Mouse (Mus musculus) limb, embryonic 13.5 days (tissue): ENCODE results near the gene Gns. TPM values are rescaled to one million over a fixed set of nuclear protein-coding genes. Genes with fewer than 3 reads are reported as not detected.

Experiments used
- ATAC-seq: fragments of 200-750 bp; cut with Nextera tagmentation; 2 replicates; pipeline ENCODE4 v1.8.0; 2017; ENCODE audit warnings: low read depth, moderate number of reproducible peaks, moderate TSS enrichment; ENCODE audit not compliant: low FRiP score
- H3K27ac ChIP-seq: fragments of 300-500 bp; sonication (generic); 2 replicates; pipeline ENCODE4 v1.5.1; 2015; ENCODE audit warnings: inconsistent platforms, mild to moderate bottlenecking, moderate library complexity
- H3K27me3 ChIP-seq: fragments of 300-500 bp; sonication (generic); 2 replicates; pipeline ENCODE4 v1.6.1; 2015; ENCODE audit warnings: mild to moderate bottlenecking, inconsistent platforms
- H3K36me3 ChIP-seq: fragments of 300-500 bp; sonication (generic); 2 replicates; pipeline ENCODE4 v1.6.1; 2015; ENCODE audit warnings: inconsistent platforms, mild to moderate bottlenecking, moderate library complexity
- H3K4me1 ChIP-seq: fragments of 300-500 bp; sonication (generic); 2 replicates; pipeline ENCODE4 v1.6.1; 2015; ENCODE audit warnings: inconsistent platforms
- H3K4me2 ChIP-seq: fragments of 300-500 bp; sonication (generic); replicated peaks from 2 replicates; pipeline ENCODE4 v1.6.1; 2015; ENCODE audit warnings: inconsistent platforms, mild to moderate bottlenecking, moderate library complexity
- H3K4me3 ChIP-seq: fragments of 300-500 bp; sonication (generic); 2 replicates; pipeline ENCODE4 v1.5.1; 2015; ENCODE audit warnings: moderate library complexity, mild to moderate bottlenecking, inconsistent platforms
- H3K9ac ChIP-seq: fragments of 300-500 bp; sonication (generic); 2 replicates; pipeline ENCODE4 v1.6.1; 2015; ENCODE audit warnings: mild to moderate bottlenecking, inconsistent platforms
- H3K9me3 ChIP-seq: fragments of 300-500 bp; sonication (generic); 2 replicates; pipeline ENCODE4 v1.6.1; 2016; ENCODE audit warnings: inconsistent platforms
- WGBS: fragments of 180-500 bp; shearing (Covaris S2); methylation state at CpG from one replicate; pipeline ENCODE4 v1.1.7; 2015; 5-methylcytosine and 5-hydroxymethylcytosine counted together
- polyA plus RNA-seq: library from polyadenylated mRNA; unstranded; fragments of >200 nt; fragmentation: Nextera tagmentation; extraction: Ambion mirVana; gene quantifications from 2 replicates; pipeline ENCODE4 v1.2.1, GENCODE M21; 2015

Gene Gns
- polyA plus RNA-seq, 1 experiment from 2014 or later = 45.8 TPM

DNA sequence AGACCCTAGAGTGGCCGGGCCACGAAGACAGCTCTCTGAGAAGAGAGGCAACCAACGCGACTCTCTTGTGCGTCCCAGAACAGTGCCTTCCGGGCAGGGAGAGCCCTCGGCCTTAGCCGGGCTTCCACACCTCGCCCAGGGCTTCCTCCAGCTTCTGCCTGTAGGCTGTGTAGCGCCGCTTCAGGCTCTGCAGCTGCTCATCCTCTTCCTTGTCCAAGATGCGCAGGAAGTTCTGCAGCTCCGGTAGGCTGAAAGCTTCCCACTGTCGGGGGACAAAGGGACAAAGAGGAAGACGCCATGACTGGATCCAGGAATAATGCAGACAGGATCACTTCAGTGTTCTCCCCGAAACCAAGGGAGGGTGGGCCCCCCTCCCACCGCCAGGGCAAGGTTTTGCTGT, 47.9 kb downstream of the Gns start:
- WGBS = 87% methylated on average over 17 of the region's 17 CpGs
- ATAC-seq = no peak
- Histone ChIP-seq H3K4me1 (peaks cover 4% of the 10 kb centered on the region; the same call in 1 of the 2 replicates), H3K9ac (0 out of 2 replicates have a peak overlapping the region, but pooled peaks have one; percentile 13), H3K27me3 (no peaks in the 10 kb centered on the region), H3K4me3 (no peak overlapping the region), H3K4me2 (no peak overlapping the region), H3K9me3 (no peaks in the 10 kb centered on the region), H3K27ac (no peak overlapping the region), H3K36me3 (peaks cover 52% of the 10 kb centered on the region)

DNA sequence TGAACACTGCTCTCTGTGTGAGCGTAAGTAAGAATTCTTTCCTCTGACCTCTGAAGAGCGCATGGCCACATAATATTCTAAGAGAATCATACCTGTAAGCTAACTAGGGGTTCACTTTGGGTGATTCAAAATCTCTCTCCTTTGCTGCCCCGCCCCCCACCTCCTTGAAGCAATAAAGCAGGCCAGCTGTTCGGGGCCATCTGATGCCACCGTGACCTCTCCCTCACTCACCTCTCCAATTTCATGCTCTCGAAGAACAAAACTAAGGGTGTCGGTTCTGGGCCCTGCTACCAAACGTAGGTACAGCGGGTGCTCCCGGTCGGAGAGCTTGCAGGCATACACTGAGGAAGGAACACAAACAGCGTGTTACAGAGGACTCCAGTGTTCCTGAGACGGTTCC, 49.2 kb downstream of the Gns start:
- Histone ChIP-seq H3K9ac (no peak overlapping the region), H3K4me2 (no peak overlapping the region), H3K4me1 (peaks cover 4% of the 10 kb centered on the region; the same call in 1 of the 2 replicates), H3K36me3 (peaks cover 52% of the 10 kb centered on the region), H3K4me3 (no peak overlapping the region), H3K27ac (no peak overlapping the region), H3K9me3 (no peaks in the 10 kb centered on the region), H3K27me3 (no peaks in the 10 kb centered on the region)
- WGBS = 70% methylated on average over 13 of the region's 13 CpGs
- no peak for ATAC-seq

DNA sequence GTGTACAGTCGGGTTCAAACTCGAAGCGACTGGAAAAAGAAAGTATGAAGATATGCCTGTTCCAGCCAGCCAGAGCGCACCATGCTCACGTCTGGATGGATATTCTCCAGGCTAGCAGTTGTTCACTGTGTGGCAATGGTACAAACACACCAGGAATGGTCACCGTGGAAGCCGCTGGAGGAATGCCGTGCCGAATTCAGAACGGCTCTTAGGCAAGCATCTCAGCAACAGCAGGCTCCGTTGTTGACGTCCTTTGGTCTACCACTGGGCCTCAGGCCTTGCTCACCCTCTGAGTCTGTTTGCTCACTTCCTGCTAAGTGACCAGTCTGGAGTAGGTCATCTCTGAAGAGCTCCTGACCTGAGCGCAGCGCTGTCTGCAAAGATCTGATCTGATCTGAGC, 53.9 kb downstream of the Gns start:
- no peak overlapping the region for H3K4me2 ChIP-seq
- no peak overlapping the region for H3K9ac ChIP-seq
- H3K4me3 ChIP-seq = no peak overlapping the region
- no peak overlapping the region for H3K27ac ChIP-seq
- H3K27me3 ChIP-seq = no peaks in the 10 kb centered on the region
- H3K4me1 ChIP-seq = peaks cover 41% of the 10 kb centered on the region
- no peaks in the 10 kb centered on the region for H3K9me3 ChIP-seq
- H3K36me3 ChIP-seq = peaks cover 27% of the 10 kb centered on the region
- ATAC-seq = no peak
- 90% methylated on average over 14 of the region's 14 CpGs for WGBS

DNA sequence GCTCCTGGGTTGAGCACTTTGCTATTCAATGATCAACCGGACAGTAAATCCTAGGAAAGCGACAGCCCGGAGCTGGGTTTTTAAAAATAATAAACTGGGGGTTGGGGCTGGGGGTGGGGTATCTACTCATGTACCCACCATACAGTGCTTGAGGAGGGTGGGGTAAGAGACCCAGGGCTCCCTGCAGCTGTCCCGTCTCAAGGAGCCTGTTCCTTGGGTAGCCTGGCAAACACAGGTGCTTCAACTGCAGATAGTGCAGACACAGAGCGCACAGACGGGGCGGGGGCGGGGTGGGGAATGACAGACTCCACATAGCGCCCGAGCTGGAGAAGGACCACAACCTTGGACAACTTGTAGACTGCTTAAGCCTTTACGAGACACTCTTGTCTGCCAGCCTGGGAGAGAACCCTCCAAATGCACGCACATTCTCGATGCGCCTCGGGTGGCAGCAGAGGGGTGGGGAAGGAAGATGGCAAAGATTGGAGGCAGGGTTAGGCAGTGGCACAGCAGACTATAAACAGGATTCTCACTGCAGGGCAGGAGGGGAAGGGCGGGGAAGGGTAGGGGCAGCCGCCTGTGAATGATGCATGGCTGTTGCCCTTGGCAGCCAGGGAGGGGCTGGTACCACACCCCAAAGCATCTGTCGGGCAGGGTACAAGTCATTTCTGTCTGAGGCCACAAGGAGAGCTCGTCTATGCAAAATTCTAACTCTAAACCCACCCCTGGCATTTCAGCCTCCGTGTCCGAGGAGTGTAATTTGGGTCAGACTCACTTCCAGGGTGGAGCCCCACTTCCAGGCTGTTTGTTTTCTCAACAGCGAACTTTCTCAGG, 55.0 kb downstream of the Gns start:
- no peaks in the 10 kb centered on the region for H3K9me3 ChIP-seq
- WGBS = 50% methylated on average over 22 of the region's 22 CpGs

DNA sequence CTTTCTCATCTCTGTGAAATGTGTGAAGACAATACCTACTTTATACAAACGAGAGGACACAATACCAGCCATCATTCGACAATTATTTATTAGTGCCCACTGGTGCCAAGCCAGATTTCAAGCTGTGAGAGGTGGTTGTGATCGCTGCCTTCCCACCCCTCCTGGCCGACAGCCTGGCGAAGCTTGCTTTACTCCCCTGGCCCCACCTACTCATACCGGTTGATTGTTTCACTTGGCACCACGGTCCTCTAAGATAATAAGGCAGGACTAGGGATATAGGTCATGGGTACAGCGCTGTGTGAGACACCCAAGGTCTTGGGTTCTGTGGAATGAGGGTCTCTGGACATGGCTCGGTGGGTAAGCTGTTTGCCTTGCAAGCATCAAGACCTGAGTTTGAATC, 56.1 kb downstream of the Gns start:
- no peak overlapping the region for H3K4me2 ChIP-seq
- peaks cover 59% of the 10 kb centered on the region for H3K4me1 ChIP-seq
- WGBS = 79% methylated on average over 9 of the region's 9 CpGs

More for the DNA sequence above, 55.0 kb downstream of the Gns start:
- Histone ChIP-seq H3K36me3 (peaks cover 16% of the 10 kb centered on the region), H3K4me2 (no peak overlapping the region; the same call in 1 of the 2 replicates), H3K9ac (0 out of 2 replicates have a peak overlapping the region, but pooled peaks have one; percentile 4), H3K27ac (no peak overlapping the region), H3K4me1 (peaks cover 47% of the 10 kb centered on the region), H3K27me3 (no peaks in the 10 kb centered on the region), H3K4me3 (no peak overlapping the region)
- no peak for ATAC-seq

DNA sequence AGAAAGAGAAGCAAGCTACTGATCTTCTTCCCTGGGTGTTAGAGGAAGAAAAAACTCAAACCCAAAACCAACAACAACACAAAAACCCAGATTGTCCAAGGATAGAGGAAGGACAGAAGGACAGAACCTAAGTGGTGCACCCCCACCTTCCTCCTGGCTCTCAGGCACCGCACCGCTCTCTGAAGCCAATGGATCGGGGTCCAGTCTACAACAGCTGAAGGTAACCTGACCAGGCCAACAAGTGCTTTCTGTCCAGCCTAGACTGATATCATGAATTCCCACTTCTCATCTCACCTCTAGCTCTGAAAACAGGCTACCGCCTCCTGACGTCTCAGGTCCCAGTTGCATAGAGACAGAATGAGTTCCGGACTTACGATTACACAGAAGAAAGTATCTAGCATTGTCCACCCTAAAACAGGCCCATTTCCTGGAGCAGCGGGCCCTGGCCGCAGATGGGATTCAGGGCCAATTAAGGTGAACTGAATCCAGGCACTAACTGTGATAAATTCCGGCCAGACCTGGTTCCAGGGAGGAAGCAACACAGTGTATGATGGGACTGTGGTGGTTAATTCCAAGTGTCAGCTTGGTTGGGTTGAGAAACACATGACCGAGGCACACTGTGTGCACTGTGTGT, 56.9 kb downstream of the Gns start:
- Histone ChIP-seq H3K36me3 (peaks cover 1% of the 10 kb centered on the region; the same call in 1 of the 2 replicates), H3K27ac (no peak overlapping the region), H3K4me2 (no peak overlapping the region), H3K27me3 (no peaks in the 10 kb centered on the region), H3K9ac (no peak overlapping the region), H3K4me3 (no peak overlapping the region), H3K9me3 (no peaks in the 10 kb centered on the region), H3K4me1 (peaks cover 65% of the 10 kb centered on the region)
- ATAC-seq = no peak
- 82% methylated on average over 11 of the region's 11 CpGs for WGBS

More for the DNA sequence above, 56.1 kb downstream of the Gns start:
- H3K9me3 ChIP-seq = no peaks in the 10 kb centered on the region
- ATAC-seq = no peak
- H3K4me3 ChIP-seq = no peak overlapping the region
- H3K36me3 ChIP-seq = peaks cover 5% of the 10 kb centered on the region
- H3K27me3 ChIP-seq = no peaks in the 10 kb centered on the region
- no peak overlapping the region for H3K27ac ChIP-seq
- no peak overlapping the region for H3K9ac ChIP-seq

DNA sequence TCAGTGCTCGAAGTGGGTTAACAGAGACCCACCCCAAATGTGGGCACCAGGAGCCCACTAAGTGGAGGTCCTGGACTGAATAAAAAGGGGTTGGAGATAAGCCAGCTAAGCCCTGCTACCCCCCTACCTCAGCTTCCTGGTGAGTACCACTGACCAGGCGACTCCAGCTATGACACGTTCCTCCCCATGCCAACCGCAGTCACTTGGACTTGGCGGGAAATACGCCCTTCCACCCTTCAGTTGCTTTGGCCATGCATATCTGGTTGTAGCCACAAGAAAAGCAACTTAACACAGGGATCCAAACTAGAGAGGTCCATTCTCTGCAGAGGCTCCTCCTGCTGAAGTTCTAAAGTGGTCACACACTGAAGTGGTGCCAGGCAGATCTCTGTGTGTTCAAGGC, 57.4 kb downstream of the Gns start:
- no peak overlapping the region for H3K27ac ChIP-seq
- no peaks in the 10 kb centered on the region for H3K9me3 ChIP-seq
- H3K36me3 ChIP-seq = no peaks in the 10 kb centered on the region
- no peak overlapping the region for H3K4me3 ChIP-seq
- no peak overlapping the region for H3K4me2 ChIP-seq
- peaks cover 70% of the 10 kb centered on the region for H3K4me1 ChIP-seq
- H3K27me3 ChIP-seq = no peaks in the 10 kb centered on the region
- H3K9ac ChIP-seq = no peak overlapping the region
- ATAC-seq = no peak
- 95% methylated on average over 6 of the region's 6 CpGs for WGBS

DNA sequence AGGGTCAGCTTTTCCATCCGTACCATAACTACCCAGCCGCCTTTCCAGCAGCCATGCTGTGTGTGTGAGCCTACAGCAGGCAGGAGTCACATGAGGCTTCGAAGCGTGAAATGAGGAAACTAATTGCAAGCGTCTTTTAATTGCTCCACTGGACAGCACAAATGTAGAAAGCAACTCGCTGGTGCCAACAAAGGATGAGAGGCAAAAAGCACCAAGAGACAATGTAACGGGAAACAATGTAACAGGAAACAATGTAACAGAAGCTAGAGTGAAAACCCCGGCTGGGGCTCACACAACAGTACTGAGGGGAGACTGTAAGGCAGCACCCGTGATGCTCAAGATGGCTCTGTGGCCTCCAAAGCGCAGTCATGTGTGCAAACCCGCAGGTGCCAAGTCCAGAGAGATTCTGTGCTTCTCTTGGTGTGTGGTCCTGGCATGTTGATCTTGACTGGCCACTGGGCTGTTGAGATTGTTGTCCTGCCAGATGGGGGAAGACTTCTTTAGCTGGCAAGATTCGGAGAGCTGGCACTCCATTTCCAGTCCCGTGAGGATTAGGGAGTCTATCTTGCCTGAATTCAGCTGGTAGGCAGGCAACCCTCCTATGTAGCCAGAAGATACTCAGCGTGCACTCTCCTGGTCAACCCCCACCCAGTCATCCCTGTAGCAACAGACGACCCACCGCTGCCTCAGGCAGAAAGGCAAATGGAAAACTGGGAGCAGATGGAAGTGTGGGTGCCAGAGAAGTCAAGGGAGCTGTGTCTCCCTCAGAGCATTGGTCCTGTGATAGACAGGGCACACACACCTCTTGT, 58.9 kb downstream of the Gns start:
- no peak overlapping the region for H3K9ac ChIP-seq
- WGBS = 77% methylated on average over 16 of the region's 16 CpGs
- no peak for ATAC-seq
- no peak overlapping the region for H3K4me3 ChIP-seq
- H3K4me1 ChIP-seq = peaks cover 84% of the 10 kb centered on the region
- no peak overlapping the region for H3K27ac ChIP-seq
- no peaks in the 10 kb centered on the region for H3K27me3 ChIP-seq
- H3K4me2 ChIP-seq = no peak overlapping the region
- no peaks in the 10 kb centered on the region for H3K9me3 ChIP-seq
- H3K36me3 ChIP-seq = no peaks in the 10 kb centered on the region

DNA sequence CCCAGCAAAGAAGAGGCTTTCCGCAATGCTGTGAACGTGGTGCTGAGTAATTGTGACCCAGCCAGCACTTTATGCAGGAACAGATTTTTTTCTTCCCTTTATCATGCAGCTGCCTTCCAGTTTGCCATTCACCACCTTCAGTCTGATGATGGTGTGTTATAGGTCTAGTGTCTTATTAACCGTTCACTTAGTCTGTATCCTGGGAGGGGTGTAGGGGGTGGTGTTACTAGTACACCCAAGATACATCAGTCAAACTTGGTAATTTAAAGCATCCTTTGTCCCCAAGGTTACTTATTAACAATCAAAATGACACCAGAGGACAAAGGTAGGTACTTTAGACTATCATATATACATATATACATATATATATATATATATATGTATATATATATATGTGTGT, 59.6 kb downstream of the Gns start:
- Histone ChIP-seq H3K9ac (no peak overlapping the region), H3K36me3 (no peaks in the 10 kb centered on the region), H3K27ac (no peak overlapping the region), H3K4me3 (no peak overlapping the region), H3K4me1 (peaks cover 89% of the 10 kb centered on the region), H3K4me2 (no peak overlapping the region), H3K9me3 (no peaks in the 10 kb centered on the region), H3K27me3 (no peaks in the 10 kb centered on the region)
- WGBS = 80% methylated on average over 3 of the region's 3 CpGs
- no peak for ATAC-seq

DNA sequence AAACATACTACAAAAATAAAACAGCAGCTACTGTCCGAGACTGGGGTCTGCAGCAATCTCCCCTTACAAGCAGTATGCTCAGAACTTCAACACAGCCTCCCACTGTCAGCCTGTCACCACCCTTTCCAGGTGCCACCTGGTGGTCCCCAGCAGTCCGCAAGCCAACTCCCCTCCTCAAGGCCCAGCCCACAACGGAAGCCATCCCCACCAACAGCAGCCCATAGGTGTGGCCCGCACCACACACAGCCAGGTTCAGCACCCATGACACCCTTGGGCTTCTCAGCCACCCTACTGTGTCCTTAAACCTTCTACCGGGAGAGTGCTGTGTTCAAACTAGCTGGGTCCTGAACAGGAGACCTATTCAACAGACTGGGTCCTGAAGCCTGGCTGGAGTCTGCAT, 60.2 kb downstream of the Gns start:
- Histone ChIP-seq H3K9me3 (no peaks in the 10 kb centered on the region), H3K4me2 (no peak overlapping the region), H3K4me1 (peaks cover 89% of the 10 kb centered on the region), H3K9ac (no peak overlapping the region), H3K27me3 (no peaks in the 10 kb centered on the region), H3K4me3 (no peak overlapping the region), H3K36me3 (no peaks in the 10 kb centered on the region), H3K27ac (no peak overlapping the region)
- WGBS = 78% methylated on average over 5 of the region's 5 CpGs
- ATAC-seq = no peak

DNA sequence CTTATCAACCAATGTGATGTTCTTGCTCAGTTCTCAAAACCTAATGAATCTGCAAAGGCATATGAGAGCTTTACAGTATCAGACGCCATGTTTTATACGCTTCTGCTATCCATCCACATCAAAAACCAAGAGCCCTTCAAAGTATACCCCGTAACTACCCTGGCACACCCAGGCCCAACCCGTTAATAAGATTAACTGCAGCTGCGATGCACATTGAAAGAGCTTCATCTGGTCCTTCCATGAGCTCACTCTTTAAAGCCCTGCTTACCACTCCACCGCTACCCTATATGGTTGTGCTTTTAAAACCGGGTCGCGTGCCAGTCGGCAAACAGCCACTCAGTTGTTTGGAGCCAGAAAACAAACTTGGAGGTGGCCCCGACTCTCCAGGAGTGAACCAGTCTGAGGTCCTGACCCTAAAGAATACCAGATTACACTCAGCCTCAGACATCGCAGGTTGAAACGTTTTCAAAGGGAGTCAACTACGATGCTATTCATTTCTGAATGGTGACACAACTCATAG, 60.7 kb downstream of the Gns start:
- 58% methylated on average over 14 of the region's 14 CpGs for WGBS

More for the DNA sequence above, 60.7 kb downstream of the Gns start:
- no peaks in the 10 kb centered on the region for H3K27me3 ChIP-seq
- no peak overlapping the region for H3K4me2 ChIP-seq
- H3K9ac ChIP-seq = no peak overlapping the region
- no peaks in the 10 kb centered on the region for H3K9me3 ChIP-seq
- H3K36me3 ChIP-seq = no peaks in the 10 kb centered on the region
- peak overlapping the region; percentile 61; the same call in 1 of the 2 replicates for H3K27ac ChIP-seq
- no peak for ATAC-seq
- no peak overlapping the region for H3K4me3 ChIP-seq
- H3K4me1 ChIP-seq = peaks cover 89% of the 10 kb centered on the region
